Mouse (Mus musculus): ENCODE data around the gene Plp2. TPM values are rescaled to one million over a fixed set of nuclear protein-coding genes. Genes with fewer than 3 reads are reported as not detected.

Plp2 gene
- polyA plus RNA-seq, 1 experiment from 2014 or later, result 36.8 TPM

GRCm38 (mm10) chrX:7658031-7658784 is 13.0 kb downstream of the Plp2 start:
- peak; percentile 46 for ATAC-seq (replicated peaks)
- Histone ChIP-seq H3K36me3 (no peaks in the 10 kb centered on the region), H3K9me3 (no peaks in the 10 kb centered on the region), H3K9ac (replicated peaks) (no peak overlapping the region), H3K27me3 (no peaks in the 10 kb centered on the region), H3K4me3 (no peak overlapping the region), H3K27ac (replicated peaks) (no peak overlapping the region), H3K4me2 (replicated peaks) (no peak overlapping the region), H3K4me1 (0 out of 2 replicates have a peak, but pooled peaks cover 4% of the 10 kb centered on the region)
- WGBS, result 23% methylated on average over 10 of the region's 15 CpGs

DNA sequence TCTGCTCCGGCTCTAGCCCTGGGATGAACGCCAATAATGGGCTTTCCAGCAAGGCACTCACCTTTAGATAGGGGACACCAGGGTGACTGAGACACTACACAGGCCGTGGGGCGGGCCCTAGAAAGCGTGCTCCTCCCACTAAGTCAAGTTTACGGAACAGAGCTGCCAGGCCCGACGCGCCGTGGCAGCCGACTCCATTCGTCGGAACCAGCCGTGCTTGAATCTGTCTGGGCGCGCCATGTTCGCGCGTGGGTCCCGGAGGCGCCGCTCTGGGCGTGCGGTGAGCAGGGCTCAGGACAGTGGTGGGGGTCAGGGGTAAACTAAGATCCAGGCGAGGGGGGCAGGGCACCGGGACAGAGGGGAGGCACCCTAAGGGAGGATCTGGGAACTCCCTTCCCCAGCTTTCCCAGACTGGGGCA is 14.0 kb downstream of the Plp2 start, which contains the start of gene Prickle3:
Gene Prickle3, plus strand, starts transcription at position 40 of the 419 bp plus-strand sequence.
- Histone ChIP-seq H3K9ac (replicated peaks) (0 out of 2 replicates have a peak within 1 kb of the TSS, but pooled peaks have one; percentile 36), H3K27me3 (no peaks in the 10 kb centered on the region), H3K4me2 (replicated peaks) (peak within 1 kb of the TSS; percentile 45), H3K36me3 (no peaks in the 10 kb centered on the region), H3K4me1 (0 out of 2 replicates have a peak, but pooled peaks cover 4% of the 10 kb centered on the region), H3K27ac (replicated peaks) (no peak within 1 kb of the TSS), H3K4me3 (peak within 1 kb of the TSS; percentile 34), H3K9me3 (no peaks in the 10 kb centered on the region)
- 22% methylated on average over 23 of the region's 26 CpGs for WGBS
- peak; percentile 71 for ATAC-seq (replicated peaks)

- H3K9me3 ChIP-seq, result no peaks in the 10 kb centered on the region
- WGBS, result 20% methylated on average over 25 of the region's 25 CpGs
- peaks cover 13% of the 10 kb centered on the region; the same call in 1 of the 2 replicates for H3K36me3 ChIP-seq
- no peaks in the 10 kb centered on the region for H3K27me3 ChIP-seq
- H3K9ac ChIP-seq (replicated peaks), result peak overlapping the region; percentile 49
- H3K4me1 ChIP-seq, result peaks cover 12% of the 10 kb centered on the region; the same call in 1 of the 2 replicates
- peak overlapping the region; percentile 80 for H3K27ac ChIP-seq (replicated peaks)
- peak overlapping the region; percentile 42 for H3K4me3 ChIP-seq
- peak; percentile 97 for ATAC-seq (replicated peaks)
- H3K4me2 ChIP-seq (replicated peaks), result peak overlapping the region; percentile 52
Measured at GRCm38 (mm10) chrX:7648671-7649304, 22.4 kb downstream of the Plp2 start.

DNA sequence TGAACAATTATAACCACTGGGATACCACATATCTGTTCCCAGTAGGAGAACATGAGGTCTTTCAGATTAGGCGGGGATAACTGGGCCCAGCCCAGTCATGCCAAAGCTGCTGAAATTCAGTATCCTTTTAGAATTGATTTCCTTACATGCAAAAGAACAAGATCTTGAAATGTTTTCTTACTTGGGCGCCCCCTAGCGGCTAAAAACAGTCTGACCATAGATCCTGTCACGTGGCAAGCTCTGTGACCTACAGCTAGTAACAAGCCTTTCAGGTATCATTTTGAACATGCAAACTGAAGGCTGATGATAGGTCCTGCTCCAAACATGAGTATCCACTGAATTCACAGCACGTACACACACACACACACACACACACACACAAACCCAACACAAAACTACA is 25.8 kb downstream of the Plp2 start:
- no peaks in the 10 kb centered on the region for H3K9me3 ChIP-seq
- H3K36me3 ChIP-seq, result peaks cover 8% of the 10 kb centered on the region; the same call in 1 of the 2 replicates
- WGBS, result 9% methylated on average over 5 of the region's 5 CpGs
- H3K9ac ChIP-seq (replicated peaks), result no peak overlapping the region
- ATAC-seq (replicated peaks), result no peak
- H3K4me1 ChIP-seq, result peaks cover 18% of the 10 kb centered on the region
- no peak overlapping the region for H3K4me2 ChIP-seq (replicated peaks)
- H3K27ac ChIP-seq (replicated peaks), result no peak overlapping the region
- no peaks in the 10 kb centered on the region for H3K27me3 ChIP-seq
- no peak overlapping the region for H3K4me3 ChIP-seq

DNA sequence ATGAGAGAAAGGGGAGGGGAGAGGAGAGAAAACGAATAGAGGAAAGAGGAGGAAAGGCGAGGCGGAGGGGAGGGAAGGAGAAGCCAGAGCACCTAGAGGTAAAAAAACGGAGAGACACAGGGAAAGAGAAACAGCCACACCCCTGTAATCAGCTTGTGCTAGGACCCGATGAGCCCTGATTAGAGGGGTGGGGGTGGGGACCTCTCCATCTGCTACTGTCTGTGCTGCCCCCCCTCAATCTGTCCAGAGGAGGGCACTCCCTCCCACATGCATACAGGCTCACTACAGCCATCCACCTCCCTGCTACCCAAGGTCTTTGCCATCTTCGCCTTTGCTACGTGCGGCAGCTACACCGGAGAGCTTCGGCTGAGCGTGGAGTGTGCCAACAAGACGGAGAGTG is 30.4 kb downstream of the Plp2 start:
- Histone ChIP-seq H3K36me3 (peaks cover 8% of the 10 kb centered on the region; the same call in 1 of the 2 replicates), H3K27ac (replicated peaks) (0 out of 2 replicates have a peak overlapping the region, but pooled peaks have one; percentile 4), H3K4me1 (peaks cover 11% of the 10 kb centered on the region), H3K9ac (replicated peaks) (peak overlapping the region; percentile 23), H3K9me3 (no peaks in the 10 kb centered on the region), H3K4me2 (replicated peaks) (peak overlapping the region; percentile 54), H3K27me3 (no peaks in the 10 kb centered on the region), H3K4me3 (peak overlapping the region; percentile 22)
- 0 out of 2 replicates have a peak, but pooled peaks have one; percentile 15 for ATAC-seq (replicated peaks)
- WGBS, result 53% methylated on average over 10 of the region's 12 CpGs

GRCm38 (mm10) chrX:7639536-7640325 is 31.5 kb downstream of the Plp2 start:
- Histone ChIP-seq H3K27ac (replicated peaks) (peak overlapping the region; percentile 86), H3K4me3 (peak overlapping the region; percentile 60), H3K9me3 (no peaks in the 10 kb centered on the region), H3K4me2 (replicated peaks) (peak overlapping the region; percentile 54), H3K9ac (replicated peaks) (peak overlapping the region; percentile 67), H3K4me1 (peaks cover 11% of the 10 kb centered on the region), H3K27me3 (no peaks in the 10 kb centered on the region), H3K36me3 (peaks cover 6% of the 10 kb centered on the region; the same call in 1 of the 2 replicates)
- 22% methylated on average over 13 of the region's 13 CpGs for WGBS
- peak; percentile 26 for ATAC-seq (replicated peaks)

DNA sequence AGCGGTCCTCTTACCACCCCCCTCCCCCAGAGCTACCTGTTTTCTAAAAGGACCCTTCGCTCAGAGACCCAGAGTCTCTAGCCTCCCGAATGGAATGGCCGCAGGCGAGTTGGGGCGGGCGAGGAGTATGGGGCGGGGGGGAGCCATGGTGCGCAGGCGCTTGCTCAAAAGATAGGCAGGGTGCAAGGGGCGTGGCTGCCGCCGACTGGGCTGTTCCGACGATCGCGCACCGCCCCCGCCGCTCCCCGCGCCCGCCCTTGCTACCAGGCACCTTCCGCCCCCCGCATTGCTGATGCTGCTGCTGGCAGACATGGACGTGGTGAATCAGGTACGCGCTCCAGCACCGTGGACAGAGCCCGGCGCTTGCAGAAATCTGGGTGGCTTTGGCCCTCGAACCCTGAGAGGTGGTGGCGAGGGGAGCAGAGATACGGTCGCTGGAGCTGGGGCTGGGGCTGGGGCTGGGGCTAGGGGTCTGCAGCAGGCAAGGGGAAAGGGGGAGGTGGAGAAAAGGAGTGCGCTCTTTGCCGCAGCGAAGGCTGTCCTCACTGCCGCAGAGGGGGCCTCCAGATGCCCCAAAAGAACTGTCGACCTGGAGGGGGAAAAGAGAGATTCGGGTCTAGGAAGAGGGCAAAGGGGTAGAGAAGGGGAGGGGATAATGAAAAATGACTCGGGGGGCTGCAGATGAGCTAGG is 32.6 kb downstream of the Plp2 start, which contains the start of gene Syp:
Gene Syp, plus strand, starts transcription at position 71 of the 691 bp plus-strand sequence.
- WGBS, result 11% methylated on average over 42 of the region's 42 CpGs
- Histone ChIP-seq H3K9ac (replicated peaks) (peak within 1 kb of the TSS; percentile 67), H3K27me3 (no peaks in the 10 kb centered on the region), H3K4me1 (peaks cover 11% of the 10 kb centered on the region), H3K4me3 (peak within 1 kb of the TSS; percentile 60), H3K4me2 (replicated peaks) (peak within 1 kb of the TSS; percentile 54), H3K27ac (replicated peaks) (peak within 1 kb of the TSS; percentile 86), H3K36me3 (no peaks in the 10 kb centered on the region; the same call in 1 of the 2 replicates), H3K9me3 (no peaks in the 10 kb centered on the region)
- ATAC-seq (replicated peaks), result peak; percentile 87

DNA sequence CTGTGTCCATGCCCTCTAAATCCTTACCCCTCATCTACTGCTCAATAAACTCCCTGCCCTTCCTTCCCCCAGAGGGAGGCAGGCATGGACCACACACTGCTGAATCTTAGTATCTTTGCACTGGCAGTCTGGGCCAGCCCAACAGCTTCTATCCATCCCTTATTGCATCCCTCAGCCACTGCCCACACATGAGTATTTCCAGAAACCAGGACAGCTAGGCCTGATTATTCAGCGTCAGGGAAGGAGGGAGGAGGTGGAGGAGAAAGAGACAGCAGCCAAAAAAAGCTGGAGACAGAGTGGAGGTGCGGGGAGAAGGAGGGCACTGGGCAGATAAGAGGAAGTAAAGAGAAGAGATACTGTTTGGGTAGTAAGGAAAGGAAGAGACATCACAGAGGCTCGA is 36.1 kb downstream of the Plp2 start:
- no peak overlapping the region for H3K4me3 ChIP-seq
- no peak overlapping the region for H3K4me2 ChIP-seq (replicated peaks)
- H3K36me3 ChIP-seq, result no peaks in the 10 kb centered on the region
- WGBS, result 75% methylated on average over 3 of the region's 3 CpGs
- peaks cover 5% of the 10 kb centered on the region; the same call in 1 of the 2 replicates for H3K4me1 ChIP-seq
- H3K9me3 ChIP-seq, result no peaks in the 10 kb centered on the region
- no peak for ATAC-seq (replicated peaks)
- no peak overlapping the region for H3K27ac ChIP-seq (replicated peaks)
- H3K9ac ChIP-seq (replicated peaks), result no peak overlapping the region
- no peaks in the 10 kb centered on the region for H3K27me3 ChIP-seq

DNA sequence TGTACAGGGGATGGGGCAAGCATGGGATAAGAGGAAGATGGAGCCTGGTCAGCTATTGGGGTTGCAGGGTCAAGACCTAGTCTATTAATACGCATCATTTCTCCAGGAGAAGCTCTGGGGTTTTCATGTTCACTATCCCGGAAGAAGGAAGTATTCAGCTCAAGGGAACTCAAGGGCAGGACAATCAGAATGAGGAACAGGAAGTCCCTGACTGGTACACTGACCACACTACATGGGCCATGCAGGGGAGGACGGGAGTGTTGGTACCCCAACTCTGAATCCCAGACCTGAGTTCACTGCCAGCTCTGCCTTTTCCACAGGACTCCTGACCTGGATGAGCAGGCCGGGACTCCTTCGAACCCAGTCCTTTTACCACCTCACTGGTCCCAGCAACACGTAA is 38.6 kb downstream of the Plp2 start:
- no peaks in the 10 kb centered on the region for H3K36me3 ChIP-seq
- no peak overlapping the region for H3K27ac ChIP-seq (replicated peaks)
- ATAC-seq (replicated peaks), result no peak
- no peaks in the 10 kb centered on the region for H3K27me3 ChIP-seq
- H3K4me1 ChIP-seq, result no peaks in the 10 kb centered on the region
- 91% methylated on average over 6 of the region's 6 CpGs for WGBS
- H3K4me3 ChIP-seq, result no peak overlapping the region
- no peak overlapping the region for H3K9ac ChIP-seq (replicated peaks)
- H3K9me3 ChIP-seq, result no peaks in the 10 kb centered on the region
- no peak overlapping the region for H3K4me2 ChIP-seq (replicated peaks)

Measured in forebrain, embryonic 15.5 days (tissue).